Mouse (Mus musculus) heart, embryonic 11.5 days (tissue): ENCODE results near the gene Eif5a2. TPM values are rescaled to one million over a fixed set of nuclear protein-coding genes. Genes with fewer than 3 reads are reported as not detected.
A peak's percentile ranks its signal among the peaks of the same experiment; 100 is the strongest.

Experiments
- ATAC-seq: fragments of 200-750 bp; cut with Nextera tagmentation; replicated peaks from 2 replicates; pipeline ENCODE4 v1.8.0; 2017; ENCODE audit warnings: moderate library complexity; ENCODE audit not compliant: insufficient number of reproducible peaks, low FRiP score, low TSS enrichment
- H3K27ac ChIP-seq: fragments of 300-500 bp; sonication (generic); 2 replicates; pipeline ENCODE4 v1.5.1; 2014; ENCODE audit warnings: mild to moderate bottlenecking, low read depth, low read length
- H3K27me3 ChIP-seq: fragments of 300-500 bp; sonication (generic); 2 replicates; pipeline ENCODE4 v1.6.1; 2014; ENCODE audit warnings: mild to moderate bottlenecking, low read length, mixed read lengths; ENCODE audit not compliant: control insufficient read depth, insufficient read depth
- H3K36me3 ChIP-seq: fragments of 300-500 bp; sonication (generic); 2 replicates; pipeline ENCODE4 v1.6.1; 2014; ENCODE audit warnings: mild to moderate bottlenecking, low read length, moderate library complexity, mixed read lengths; ENCODE audit not compliant: control insufficient read depth, insufficient read depth
- H3K4me1 ChIP-seq: fragments of 300-500 bp; sonication (generic); 2 replicates; pipeline ENCODE4 v1.6.1; 2014; ENCODE audit warnings: low read length; ENCODE audit not compliant: control insufficient read depth, insufficient read depth
- H3K4me2 ChIP-seq: fragments of 300-500 bp; sonication (generic); 2 replicates; pipeline ENCODE4 v1.6.1; 2014; ENCODE audit warnings: mild to moderate bottlenecking, moderate library complexity
- H3K4me3 ChIP-seq: fragments of 300-500 bp; sonication (generic); 2 replicates; pipeline ENCODE4 v1.5.1; 2014; ENCODE audit warnings: low read depth, low read length
- H3K9ac ChIP-seq: fragments of 300-500 bp; sonication (generic); 2 replicates; pipeline ENCODE4 v1.6.1; 2014; ENCODE audit warnings: mild to moderate bottlenecking, low read depth, low read length, moderate library complexity
- H3K9me3 ChIP-seq: fragments of 300-500 bp; sonication (generic); replicated peaks from 2 replicates; pipeline ENCODE4 v1.6.1; 2016; ENCODE audit warnings: low read length; ENCODE audit not compliant: control insufficient read depth
- WGBS: fragments of 180-500 bp; shearing (Covaris S2); extraction: QIAGEN DNeasy Blood & Tissue Kit; methylation state at CpG from one replicate; pipeline ENCODE4 v1.1.7; 2014; ENCODE audit not compliant: insufficient replicate concordance; 5-methylcytosine and 5-hydroxymethylcytosine counted together
- polyA plus RNA-seq: library from polyadenylated mRNA; unstranded; fragments of >200 nt; fragmentation: Nextera tagmentation; extraction: Ambion mirVana; gene quantifications from 2 replicates; pipeline ENCODE4 v1.2.1, GENCODE M21; 2014

The Eif5a2 gene
- polyA plus RNA-seq, 1 experiment from 2014 or later, result 14.1 TPM

GRCm38 (mm10) chr3:28781848-28782247 lies 772 bp downstream of the Eif5a2 start:
- Histone ChIP-seq H3K9me3 (no peaks in the 10 kb centered on the region), H3K4me1 (no peaks in the 10 kb centered on the region), H3K27ac (no peak overlapping the region), H3K36me3 (no peaks in the 10 kb centered on the region), H3K27me3 (no peaks in the 10 kb centered on the region), H3K4me3 (peak overlapping the region; percentile 59), H3K9ac (peak overlapping the region; percentile 74), H3K4me2 (peak overlapping the region; percentile 79)
- no peak for ATAC-seq
- 20% methylated on average over 14 of the region's 14 CpGs for WGBS

- H3K27ac ChIP-seq, result no peak overlapping the region
- H3K4me1 ChIP-seq, result no peaks in the 10 kb centered on the region
- H3K9ac ChIP-seq, result no peak overlapping the region
- no peak overlapping the region for H3K4me3 ChIP-seq
- WGBS, result 87% methylated on average over 2 of the region's 2 CpGs
- no peak overlapping the region for H3K4me2 ChIP-seq
- no peaks in the 10 kb centered on the region for H3K36me3 ChIP-seq
- H3K27me3 ChIP-seq, result no peaks in the 10 kb centered on the region
- H3K9me3 ChIP-seq, result no peaks in the 10 kb centered on the region
- ATAC-seq, result no peak
Observed at GRCm38 (mm10) chr3:28784176-28784575, 3.1 kb downstream of the Eif5a2 start.

- no peak overlapping the region for H3K4me3 ChIP-seq
- 85% methylated on average over 7 of the region's 7 CpGs for WGBS
Observed at GRCm38 (mm10) chr3:28794835-28795234, 13.8 kb downstream of the Eif5a2 start.

GRCm38 (mm10) chr3:28805301-28806097 lies 24.4 kb downstream of the Eif5a2 start, which contains the start of gene Rpl22l1:
TSS of gene Rpl22l1 (plus strand) at chr3:28805436.
- Histone ChIP-seq H3K4me1 (no peaks in the 10 kb centered on the region), H3K9ac (peak within 1 kb of the TSS; percentile 98), H3K9me3 (no peaks in the 10 kb centered on the region), H3K36me3 (peaks cover 4% of the 10 kb centered on the region; the same call in 1 of the 2 replicates), H3K27me3 (no peaks in the 10 kb centered on the region), H3K27ac (peak within 1 kb of the TSS; percentile 79), H3K4me2 (peak within 1 kb of the TSS; percentile 75), H3K4me3 (peak within 1 kb of the TSS; percentile 94)
- WGBS, result under 1% methylated on average over 72 of the region's 72 CpGs
- peak; percentile 98 for ATAC-seq

More at GRCm38 (mm10) chr3:28794835-28795234, 13.8 kb downstream of the Eif5a2 start:
- H3K27me3 ChIP-seq, result no peaks in the 10 kb centered on the region
- no peaks in the 10 kb centered on the region for H3K36me3 ChIP-seq
- ATAC-seq, result no peak
- H3K9me3 ChIP-seq, result no peaks in the 10 kb centered on the region
- H3K27ac ChIP-seq, result no peak overlapping the region
- no peaks in the 10 kb centered on the region for H3K4me1 ChIP-seq
- no peak overlapping the region for H3K9ac ChIP-seq
- no peak overlapping the region for H3K4me2 ChIP-seq

GRCm38 (mm10) chr3:28808039-28808643 lies 27.1 kb downstream of the Eif5a2 start:
- WGBS, result 89% methylated on average over 4 of the region's 4 CpGs
- ATAC-seq, result no peak

GRCm38 (mm10) chr3:28811441-28811840 lies 30.4 kb downstream of the Eif5a2 start:
- Histone ChIP-seq H3K9me3 (no peaks in the 10 kb centered on the region), H3K4me3 (no peak overlapping the region), H3K4me1 (no peaks in the 10 kb centered on the region), H3K9ac (no peak overlapping the region), H3K27me3 (no peaks in the 10 kb centered on the region), H3K27ac (no peak overlapping the region), H3K36me3 (peaks cover 4% of the 10 kb centered on the region; the same call in 1 of the 2 replicates), H3K4me2 (no peak overlapping the region)
- no peak for ATAC-seq
- 69% methylated on average over 4 of the region's 4 CpGs for WGBS

More at GRCm38 (mm10) chr3:28808039-28808643, 27.1 kb downstream of the Eif5a2 start:
- Histone ChIP-seq H3K27ac (no peak overlapping the region), H3K9me3 (no peaks in the 10 kb centered on the region), H3K36me3 (peaks cover 4% of the 10 kb centered on the region; the same call in 1 of the 2 replicates), H3K4me2 (no peak overlapping the region), H3K27me3 (no peaks in the 10 kb centered on the region), H3K9ac (no peak overlapping the region), H3K4me3 (no peak overlapping the region), H3K4me1 (no peaks in the 10 kb centered on the region)

GRCm38 (mm10) chr3:28814361-28814760 lies 33.3 kb downstream of the Eif5a2 start:
- H3K9me3 ChIP-seq, result no peaks in the 10 kb centered on the region
- no peak overlapping the region for H3K4me3 ChIP-seq
- no peaks in the 10 kb centered on the region for H3K4me1 ChIP-seq
- H3K4me2 ChIP-seq, result no peak overlapping the region
- no peak for ATAC-seq
- 10% methylated on average over 4 of the region's 4 CpGs for WGBS
- H3K9ac ChIP-seq, result no peak overlapping the region
- no peaks in the 10 kb centered on the region for H3K36me3 ChIP-seq
- H3K27ac ChIP-seq, result no peak overlapping the region
- no peaks in the 10 kb centered on the region for H3K27me3 ChIP-seq

GRCm38 (mm10) chr3:28816010-28816540 lies 35.0 kb downstream of the Eif5a2 start:
- H3K27ac ChIP-seq, result no peak overlapping the region
- no peaks in the 10 kb centered on the region for H3K9me3 ChIP-seq
- no peak overlapping the region for H3K9ac ChIP-seq
- H3K4me3 ChIP-seq, result no peak overlapping the region
- ATAC-seq, result no peak; the same call in 1 of the 2 replicates
- H3K36me3 ChIP-seq, result no peaks in the 10 kb centered on the region
- no peak overlapping the region for H3K4me2 ChIP-seq
- WGBS, result 85% methylated on average over 4 of the region's 4 CpGs
- H3K27me3 ChIP-seq, result no peaks in the 10 kb centered on the region
- H3K4me1 ChIP-seq, result no peaks in the 10 kb centered on the region
